Mouse (Mus musculus): ENCODE results near the gene Atox1. TPM values are rescaled to one million over a fixed set of nuclear protein-coding genes. Genes with fewer than 3 reads are reported as not detected.

The Atox1 gene
- polyA plus RNA-seq, 1 experiment: 698 TPM

- Histone ChIP-seq H3K27ac (ENCODE audit: insufficient read depth, low read depth, low read length) (peak overlapping the region; percentile 96), H3K27me3 (replicated peaks; ENCODE audit: control insufficient read depth, insufficient read depth, low read length) (no peaks in the 10 kb centered on the region), H3K4me1 (ENCODE audit: control insufficient read depth, insufficient read depth, low read length) (peaks cover 14% of the 10 kb centered on the region; the same call in 1 of the 2 replicates), H3K36me3 (ENCODE audit: control insufficient read depth, insufficient read depth, low read length) (no peaks in the 10 kb centered on the region), H3K4me3 (ENCODE audit: insufficient read depth, low read depth, low read length) (no peak overlapping the region)
- 25% methylated on average over 10 of the region's 10 CpGs for WGBS
- peak; percentile 95 for DNase-seq
- no peak for TF ChIP-seq POLR2A (IDR thresholded peaks at IDR 0.05; ENCODE audit: low read depth, low read length)
- no peak for TF ChIP-seq CTCF (conservative IDR thresholded peaks at IDR 0.05; ENCODE audit: insufficient read depth, insufficient read length, low read depth, low read length)
Observed at GRCm38 (mm10) chr11:55468012-55468411, 7.0 kb upstream of the Atox1 start.

- Histone ChIP-seq H3K27me3 (replicated peaks; ENCODE audit: control insufficient read depth, insufficient read depth, low read length) (no peaks in the 10 kb centered on the region), H3K27ac (ENCODE audit: insufficient read depth, low read depth, low read length) (peak overlapping the region; percentile 92), H3K4me3 (ENCODE audit: insufficient read depth, low read depth, low read length) (no peak overlapping the region), H3K36me3 (ENCODE audit: control insufficient read depth, insufficient read depth, low read length) (no peaks in the 10 kb centered on the region), H3K4me1 (ENCODE audit: control insufficient read depth, insufficient read depth, low read length) (peaks cover 14% of the 10 kb centered on the region; the same call in 1 of the 2 replicates)
- WGBS: 35% methylated on average over 3 of the region's 3 CpGs
- DNase-seq: peak; percentile 92
- TF ChIP-seq POLR2A (IDR thresholded peaks at IDR 0.05; ENCODE audit: low read depth, low read length) (no peak), CTCF (conservative IDR thresholded peaks at IDR 0.05; ENCODE audit: insufficient read depth, insufficient read length, low read depth, low read length) (no peak)
Observed at GRCm38 (mm10) chr11:55465177-55465576, 4.1 kb upstream of the Atox1 start.

- WGBS: 70% methylated on average over 10 of the region's 10 CpGs
- Histone ChIP-seq H3K27ac (ENCODE audit: insufficient read depth, low read depth, low read length) (peak overlapping the region; percentile 92), H3K4me1 (ENCODE audit: control insufficient read depth, insufficient read depth, low read length) (peaks cover 15% of the 10 kb centered on the region; the same call in 1 of the 2 replicates), H3K4me3 (ENCODE audit: insufficient read depth, low read depth, low read length) (no peak overlapping the region), H3K27me3 (replicated peaks; ENCODE audit: control insufficient read depth, insufficient read depth, low read length) (no peaks in the 10 kb centered on the region), H3K36me3 (ENCODE audit: control insufficient read depth, insufficient read depth, low read length) (no peaks in the 10 kb centered on the region)
- TF ChIP-seq CTCF (conservative IDR thresholded peaks at IDR 0.05; ENCODE audit: insufficient read depth, insufficient read length, low read depth, low read length): no peak
- no peak for TF ChIP-seq POLR2A (IDR thresholded peaks at IDR 0.05; ENCODE audit: low read depth, low read length)
- peak; percentile 52 for DNase-seq
Observed at GRCm38 (mm10) chr11:55464707-55465106, 3.7 kb upstream of the Atox1 start.

- H3K27ac ChIP-seq (ENCODE audit: insufficient read depth, low read depth, low read length): no peak overlapping the region
- WGBS: 95% methylated on average over 9 of the region's 9 CpGs
- DNase-seq: no peak
- TF ChIP-seq CTCF (conservative IDR thresholded peaks at IDR 0.05; ENCODE audit: insufficient read depth, insufficient read length, low read depth, low read length) (no peak), POLR2A (IDR thresholded peaks at IDR 0.05; ENCODE audit: low read depth, low read length) (no peak)
- no peak overlapping the region for H3K4me3 ChIP-seq (ENCODE audit: insufficient read depth, low read depth, low read length)
- H3K4me1 ChIP-seq (ENCODE audit: control insufficient read depth, insufficient read depth, low read length): peaks cover 8% of the 10 kb centered on the region; the same call in 1 of the 2 replicates
- H3K36me3 ChIP-seq (ENCODE audit: control insufficient read depth, insufficient read depth, low read length): no peaks in the 10 kb centered on the region
- no peaks in the 10 kb centered on the region for H3K27me3 ChIP-seq (replicated peaks; ENCODE audit: control insufficient read depth, insufficient read depth, low read length)
Observed at GRCm38 (mm10) chr11:55462149-55462548, 1.1 kb upstream of the Atox1 start.

DNA sequence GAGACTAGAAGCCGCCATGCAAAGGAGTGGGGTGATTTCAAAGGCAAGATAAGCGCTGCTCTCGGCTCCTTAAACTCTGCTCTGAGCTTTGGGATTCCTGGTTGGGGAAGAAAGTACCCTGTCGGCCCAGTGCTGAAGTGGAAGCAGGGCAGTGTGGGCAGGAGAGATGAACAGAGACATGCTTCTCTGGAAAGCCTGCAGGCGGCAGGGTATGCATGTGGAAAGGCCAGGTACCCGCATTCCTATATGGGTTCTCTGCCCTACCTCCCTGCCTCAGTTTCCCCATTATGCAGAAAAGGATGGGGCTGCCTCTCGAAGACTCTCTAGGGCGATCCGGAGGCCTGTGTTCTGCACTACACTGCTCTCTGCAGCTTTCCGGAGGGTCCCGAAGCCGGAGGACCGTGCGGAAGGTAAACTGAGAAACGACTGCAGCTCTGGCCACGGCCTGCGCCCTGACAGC lies 450 bp downstream of the Atox1 start:
- DNase-seq: no peak
- H3K27me3 ChIP-seq (replicated peaks; ENCODE audit: control insufficient read depth, insufficient read depth, low read length): no peaks in the 10 kb centered on the region
- peak overlapping the region; percentile 93 for H3K4me3 ChIP-seq (ENCODE audit: insufficient read depth, low read depth, low read length)
- peak overlapping the region; percentile 77 for H3K27ac ChIP-seq (ENCODE audit: insufficient read depth, low read depth, low read length)
- TF ChIP-seq CTCF (conservative IDR thresholded peaks at IDR 0.05; ENCODE audit: insufficient read depth, insufficient read length, low read depth, low read length) (peak; percentile 50), POLR2A (IDR thresholded peaks at IDR 0.05; ENCODE audit: low read depth, low read length) (no peak)
- no peaks in the 10 kb centered on the region for H3K36me3 ChIP-seq (ENCODE audit: control insufficient read depth, insufficient read depth, low read length)
- H3K4me1 ChIP-seq (ENCODE audit: control insufficient read depth, insufficient read depth, low read length): peaks cover 15% of the 10 kb centered on the region; the same call in 1 of the 2 replicates
- 1% methylated on average over 17 of the region's 17 CpGs for WGBS

DNA sequence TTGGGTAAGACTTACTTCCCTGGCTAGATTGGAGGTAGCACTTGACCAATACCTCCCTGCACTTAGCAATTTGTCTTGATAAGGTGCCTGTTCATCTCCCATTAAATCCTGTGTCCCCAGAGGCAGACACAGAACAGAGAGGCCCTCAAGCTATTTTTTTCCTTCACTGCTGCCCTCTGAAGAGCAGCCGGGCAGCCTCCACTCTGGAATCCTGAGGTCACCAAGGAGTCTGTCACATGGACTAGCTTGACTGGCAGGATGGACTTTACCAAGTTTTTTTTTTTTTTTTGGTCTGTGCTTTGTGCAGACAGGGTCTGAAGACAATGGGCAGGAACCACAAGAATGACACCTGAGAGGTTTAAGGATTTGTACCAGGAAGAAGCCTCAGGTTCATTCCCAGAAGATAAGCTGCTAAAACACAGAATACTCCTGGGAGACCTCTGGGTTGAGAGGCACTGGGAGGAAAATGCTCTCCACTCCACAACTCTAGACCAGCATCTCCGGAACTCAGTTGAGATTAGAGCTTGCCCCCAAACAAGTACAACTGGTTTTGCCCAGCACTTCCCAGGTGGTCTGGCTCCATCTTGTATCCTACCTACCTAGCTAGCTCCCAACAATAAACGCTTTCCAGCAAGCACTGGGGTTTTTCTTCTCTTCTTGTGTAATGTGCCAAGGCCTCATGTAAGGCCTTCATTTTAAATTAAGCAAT lies 1.0 kb downstream of the Atox1 start:
- Histone ChIP-seq H3K4me3 (ENCODE audit: insufficient read depth, low read depth, low read length) (peak overlapping the region; percentile 93), H3K27ac (ENCODE audit: insufficient read depth, low read depth, low read length) (peak overlapping the region; percentile 77), H3K27me3 (replicated peaks; ENCODE audit: control insufficient read depth, insufficient read depth, low read length) (no peaks in the 10 kb centered on the region), H3K36me3 (ENCODE audit: control insufficient read depth, insufficient read depth, low read length) (no peaks in the 10 kb centered on the region), H3K4me1 (ENCODE audit: control insufficient read depth, insufficient read depth, low read length) (peaks cover 20% of the 10 kb centered on the region; the same call in 1 of the 2 replicates)
- no peak for TF ChIP-seq CTCF (conservative IDR thresholded peaks at IDR 0.05; ENCODE audit: insufficient read depth, insufficient read length, low read depth, low read length)
- TF ChIP-seq POLR2A (IDR thresholded peaks at IDR 0.05; ENCODE audit: low read depth, low read length): no peak
- peak; percentile 39 for DNase-seq
- WGBS: 9% methylated on average over 3 of the region's 3 CpGs

- no peaks in the 10 kb centered on the region for H3K36me3 ChIP-seq (ENCODE audit: control insufficient read depth, insufficient read depth, low read length)
- no peak overlapping the region for H3K27ac ChIP-seq (ENCODE audit: insufficient read depth, low read depth, low read length)
- no peaks in the 10 kb centered on the region for H3K27me3 ChIP-seq (replicated peaks; ENCODE audit: control insufficient read depth, insufficient read depth, low read length)
- DNase-seq: no peak
- 39% methylated on average over 4 of the region's 4 CpGs for WGBS
- peaks cover 16% of the 10 kb centered on the region; the same call in 1 of the 2 replicates for H3K4me1 ChIP-seq (ENCODE audit: control insufficient read depth, insufficient read depth, low read length)
- TF ChIP-seq POLR2A (IDR thresholded peaks at IDR 0.05; ENCODE audit: low read depth, low read length) (no peak), CTCF (conservative IDR thresholded peaks at IDR 0.05; ENCODE audit: insufficient read depth, insufficient read length, low read depth, low read length) (no peak)
- no peak overlapping the region for H3K4me3 ChIP-seq (ENCODE audit: insufficient read depth, low read depth, low read length)
Observed at GRCm38 (mm10) chr11:55458501-55458900, 2.5 kb downstream of the Atox1 start.
